Mouse (Mus musculus): ENCODE measurements at regions not wholly inside any gene's neighbourhood (a gene's known extent, or its start where the extent isn't known, plus 50 kb on each side); places are given as distances from the start of the nearest gene placed in this dataset.

GRCm38 (mm10) chr12:26244701-26245100 is 170.4 kb downstream of the Rnf144a start:
- no peak for DNase-seq (ENCODE audit: low read depth, low spot score)

DNA sequence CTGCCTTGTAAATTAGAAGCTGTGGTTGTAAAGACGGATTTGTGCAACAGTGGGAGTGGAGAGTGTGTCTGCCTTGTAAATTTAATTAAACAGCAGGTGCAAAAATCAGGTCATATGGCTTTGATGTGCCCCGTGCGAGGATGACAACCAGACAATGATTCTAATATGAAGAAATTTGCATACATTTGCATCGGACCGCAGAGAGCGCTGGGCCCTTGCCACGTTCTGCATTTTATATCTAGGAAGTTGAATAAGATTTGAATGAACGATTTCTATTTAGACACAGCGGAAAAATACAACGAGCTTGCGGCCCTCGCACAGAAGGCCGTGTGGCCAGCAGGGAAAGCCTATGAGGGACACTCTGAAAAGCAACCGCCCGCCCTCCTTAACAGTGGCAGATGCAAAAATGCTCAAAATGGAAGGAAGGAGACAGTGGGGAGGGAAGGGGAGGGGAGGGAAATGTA is 187.5 kb downstream of the Rnf144a start:
- no peak for DNase-seq (ENCODE audit: low read depth, low spot score)

GRCm38 (mm10) chr12:26226363-26226762 is 188.7 kb downstream of the Rnf144a start:
- DNase-seq (ENCODE audit: low read depth, low spot score): peak; percentile 12

DNA sequence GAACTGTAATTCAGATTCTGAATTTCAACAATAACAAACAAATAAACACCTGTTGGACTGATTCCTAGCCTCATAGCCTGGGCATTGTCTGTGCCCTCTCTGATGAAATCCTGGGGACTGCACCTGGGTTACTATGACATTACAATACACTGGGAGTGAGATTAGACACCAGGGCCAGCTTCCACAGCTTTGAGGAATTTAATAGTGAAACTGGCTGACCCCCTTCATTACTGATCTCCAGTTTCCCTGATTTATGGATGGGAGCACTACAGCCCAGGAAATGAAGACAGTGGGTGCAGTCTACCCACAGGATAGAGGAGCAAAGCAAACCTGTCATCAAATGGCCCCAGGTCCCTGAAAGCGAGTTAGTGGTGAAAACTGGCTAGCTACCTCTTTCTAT is 202.6 kb downstream of the Rnf144a start:
- no peak for DNase-seq (ENCODE audit: low read depth, low spot score)

GRCm38 (mm10) chr12:26211423-26211822 is 203.6 kb downstream of the Rnf144a start:
- no peak for DNase-seq (ENCODE audit: low read depth, low spot score)

DNA sequence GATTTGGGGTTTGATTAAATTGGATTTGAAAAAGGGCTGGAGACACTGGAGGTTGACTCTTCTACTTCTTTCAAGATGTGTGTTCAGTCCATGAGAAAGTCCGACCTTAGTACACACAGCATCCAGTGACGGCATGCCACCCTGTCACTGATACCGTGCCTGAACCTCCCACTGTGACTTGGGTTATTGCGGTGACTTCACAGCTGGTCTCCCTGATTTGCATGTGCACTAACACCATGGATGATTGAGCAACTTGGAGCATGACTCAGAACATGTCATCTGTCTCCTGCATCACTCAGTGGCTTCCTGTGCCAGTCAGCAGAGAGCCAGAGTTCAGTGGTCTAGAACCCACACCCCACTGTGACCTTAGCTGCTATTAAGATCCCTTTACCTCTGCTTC is 208.3 kb downstream of the Rnf144a start:
- no peak for DNase-seq (ENCODE audit: low read depth, low spot score)

- no peak for DNase-seq (ENCODE audit: low read depth, low spot score)
Measured at GRCm38 (mm10) chr12:26206036-26206435, 209.0 kb downstream of the Rnf144a start.

DNA sequence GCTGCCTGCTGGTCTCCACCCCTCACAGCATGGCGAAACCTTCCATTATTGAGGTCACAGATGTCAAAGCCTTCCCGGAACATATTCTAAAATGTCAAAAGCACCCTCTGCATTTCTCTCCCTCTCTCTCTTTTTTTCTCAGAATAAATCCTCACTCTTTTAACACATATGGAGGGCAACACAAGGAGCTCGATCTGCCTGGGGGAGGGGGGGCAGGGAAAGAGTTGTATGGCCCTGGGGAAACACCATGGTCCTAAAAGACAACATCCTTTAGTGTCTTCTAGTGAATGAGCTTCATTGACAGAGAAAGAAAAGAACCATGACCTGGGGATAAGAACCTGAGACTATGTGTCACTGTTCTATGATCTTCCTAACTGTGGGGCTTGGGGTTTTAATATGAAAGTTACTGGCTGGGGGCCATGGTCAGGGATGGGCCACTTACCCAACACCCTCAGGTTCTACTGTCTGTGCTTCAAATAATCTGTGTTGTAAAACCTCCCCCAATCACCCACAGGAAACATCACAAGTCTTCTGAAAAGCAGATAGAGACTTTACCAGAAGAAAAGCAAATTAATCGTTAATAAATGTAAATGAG is 223.0 kb downstream of the Rnf144a start:
- no peak for DNase-seq (ENCODE audit: low read depth, low spot score)

DNA sequence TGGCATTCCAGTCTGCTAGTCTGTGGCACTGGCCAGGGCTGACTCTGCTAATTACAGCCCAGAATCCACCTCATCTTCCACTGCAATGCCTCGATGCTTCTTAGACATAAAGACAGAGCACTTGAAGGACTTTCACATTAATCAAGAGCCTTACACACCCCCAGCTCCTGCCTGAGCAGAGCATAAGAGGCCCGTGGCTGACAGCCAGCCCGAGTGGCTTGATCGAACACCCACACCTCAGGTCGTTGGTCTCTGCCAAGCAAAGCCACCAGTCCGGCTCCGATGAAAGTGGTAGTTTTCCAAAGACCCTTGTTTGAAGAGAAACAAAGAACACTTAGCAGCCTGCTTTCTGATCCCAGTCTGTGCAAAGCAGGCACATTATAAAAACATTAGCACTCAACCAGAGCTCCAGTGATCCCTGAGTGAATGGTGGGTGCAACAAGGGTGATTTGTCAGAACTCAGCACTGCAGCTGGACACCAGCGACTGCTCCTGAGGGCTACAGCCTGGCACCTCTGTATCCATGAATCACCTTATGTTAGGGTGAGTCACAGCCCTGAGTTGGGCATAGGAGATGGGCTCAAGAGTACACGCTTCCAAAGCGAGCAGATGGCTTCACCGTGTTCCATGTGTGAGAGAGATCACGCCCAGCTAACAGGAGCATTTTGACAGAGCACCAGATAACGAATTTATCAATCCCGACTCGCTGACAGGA is 223.6 kb downstream of the Rnf144a start:
- DNase-seq (ENCODE audit: low read depth, low spot score): no peak

- DNase-seq (ENCODE audit: low read depth, low spot score): no peak
Measured at GRCm38 (mm10) chr12:26188996-26189395, 226.1 kb downstream of the Rnf144a start.

DNA sequence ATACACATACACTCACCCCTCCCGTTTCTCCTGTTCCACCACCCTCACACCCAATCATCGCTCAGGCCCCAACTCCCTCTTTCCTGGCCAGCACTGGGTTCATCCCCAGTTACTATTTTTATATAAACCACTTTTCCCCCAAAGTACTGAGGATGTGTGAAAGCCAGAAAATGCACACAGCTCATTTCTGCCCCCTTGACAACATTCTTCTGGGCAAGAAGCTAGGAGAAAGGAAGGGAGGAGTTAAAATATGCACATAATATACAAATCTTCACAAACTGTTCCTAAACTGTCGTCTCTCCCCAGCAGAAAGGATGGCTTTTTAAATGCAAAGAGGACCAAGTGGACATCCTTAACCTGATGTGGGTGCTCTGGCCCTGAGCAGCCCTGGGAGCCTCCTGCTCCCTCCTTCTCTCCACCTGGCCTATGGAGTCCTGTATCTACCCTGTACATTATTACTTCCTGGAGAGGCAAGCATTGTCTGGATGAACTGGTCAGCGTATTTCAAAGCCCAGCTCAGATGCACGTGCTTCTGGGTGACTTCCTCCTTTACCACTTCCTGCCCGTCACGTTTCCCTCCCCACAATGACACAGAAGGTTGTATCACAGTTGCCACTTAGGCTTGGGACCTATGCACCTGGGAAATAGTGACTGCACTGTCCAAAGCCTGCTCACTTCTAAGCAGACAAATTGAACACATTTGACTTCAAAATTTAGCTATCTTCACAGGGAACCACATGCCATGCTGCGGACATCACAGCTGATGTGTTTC is 227.8 kb downstream of the Rnf144a start:
- no peak for DNase-seq (ENCODE audit: low read depth, low spot score)

DNA sequence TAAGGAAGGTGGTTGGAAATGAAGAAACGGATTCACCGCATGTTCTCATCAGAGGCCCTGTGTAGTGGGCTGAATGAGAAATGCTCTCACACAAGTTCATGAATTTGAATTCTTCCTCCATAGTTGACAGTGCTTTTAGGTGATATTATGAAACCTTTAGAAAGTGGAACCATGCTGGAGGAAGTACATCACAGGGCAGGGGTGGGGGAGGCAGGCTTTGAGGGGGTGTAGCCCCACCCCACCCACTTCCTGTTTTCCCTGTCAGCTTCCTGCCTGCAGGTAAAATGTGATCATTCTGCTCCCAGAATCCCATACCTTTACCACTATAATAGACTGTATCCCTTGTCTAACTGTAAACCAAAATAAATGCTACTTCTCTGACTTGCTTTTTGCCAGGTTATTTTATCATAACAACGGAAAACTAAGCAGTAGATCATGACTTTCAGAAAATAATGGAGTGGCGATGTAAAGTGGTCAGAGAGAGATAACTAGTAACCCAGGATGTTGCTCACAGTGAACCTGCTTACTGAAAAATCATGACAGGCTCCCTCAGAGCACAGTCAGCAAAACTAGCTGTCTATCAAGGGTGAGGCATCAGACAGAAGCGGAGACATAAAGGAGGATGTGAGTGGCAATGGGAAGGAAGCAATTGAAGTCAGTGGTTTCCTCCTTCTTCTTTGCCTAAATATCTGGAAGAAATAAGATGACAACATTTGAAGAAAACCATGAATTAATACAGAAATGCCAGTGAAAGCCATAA is 230.2 kb downstream of the Rnf144a start:
- DNase-seq (ENCODE audit: low read depth, low spot score): no peak

GRCm38 (mm10) chr12:26183021-26183420 is 232.0 kb downstream of the Rnf144a start:
- no peak for DNase-seq (ENCODE audit: low read depth, low spot score)

DNA sequence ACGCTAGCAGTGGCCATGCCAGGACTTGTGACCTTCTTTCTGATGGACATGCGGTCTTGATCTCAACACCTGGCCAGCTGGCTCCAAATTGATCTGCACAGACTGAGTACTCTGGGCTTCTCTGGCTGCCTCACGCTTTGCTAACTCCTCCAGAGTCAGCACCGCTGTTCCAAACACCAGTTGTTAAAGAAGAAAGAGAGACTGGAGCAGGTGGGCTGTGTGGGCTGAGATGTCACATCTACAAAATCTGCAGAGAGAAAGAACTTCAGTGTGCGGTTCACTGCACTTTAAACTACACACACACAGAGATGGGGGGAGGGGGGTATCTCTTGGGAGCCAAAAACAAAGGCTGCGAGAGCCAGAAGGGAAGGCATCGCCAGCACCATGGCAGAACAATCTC is 234.2 kb downstream of the Rnf144a start:
- no peak for DNase-seq (ENCODE audit: low read depth, low spot score)

GRCm38 (mm10) chr12:26176231-26176662 is 238.8 kb downstream of the Rnf144a start:
- no peak for DNase-seq (ENCODE audit: low read depth, low spot score)

DNA sequence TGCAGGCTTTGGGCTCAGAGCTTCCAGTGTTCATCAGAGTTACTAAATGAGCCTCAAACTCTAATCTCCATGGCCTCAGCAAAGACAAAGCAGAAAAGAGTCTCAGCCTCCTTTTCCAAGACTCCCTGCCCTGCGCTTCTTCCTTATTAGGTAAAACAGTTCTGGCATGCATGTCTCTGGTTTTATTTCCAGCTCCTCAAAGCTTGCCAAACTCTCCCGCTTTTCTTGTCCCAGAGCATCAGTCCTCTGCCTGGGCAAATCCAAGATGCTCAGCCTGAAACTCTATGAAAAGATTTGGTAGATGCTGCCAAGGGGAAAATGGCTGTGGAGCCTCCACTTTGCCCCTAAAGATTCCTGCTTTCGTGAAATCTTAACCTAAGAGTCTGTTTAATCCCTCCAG is 251.6 kb downstream of the Rnf144a start:
- DNase-seq (ENCODE audit: low read depth, low spot score): no peak

- DNase-seq (ENCODE audit: low read depth, low spot score): no peak
Measured at GRCm38 (mm10) chr12:26160861-26161615, 254.0 kb downstream of the Rnf144a start.

DNA sequence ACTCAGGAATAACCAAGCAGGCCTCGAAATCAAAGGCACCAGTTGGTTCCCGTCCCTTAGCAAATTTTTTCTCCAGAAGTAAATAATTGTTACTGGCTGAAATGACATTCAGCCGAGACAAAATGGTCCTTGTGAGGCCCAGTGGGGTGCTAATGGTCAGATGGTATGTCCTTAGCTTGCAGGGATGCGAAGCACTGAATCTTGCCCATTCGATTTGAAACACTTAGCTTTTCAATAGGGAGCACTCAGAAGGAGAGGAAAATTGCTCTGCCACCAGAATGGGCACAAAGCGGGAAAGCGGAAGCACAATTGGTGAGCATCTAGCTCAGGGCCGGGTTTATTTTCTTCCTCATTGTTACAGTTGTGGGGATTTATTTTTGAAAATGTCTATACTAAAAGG is 262.1 kb downstream of the Rnf144a start:
- DNase-seq (ENCODE audit: low read depth, low spot score): no peak

GRCm38 (mm10) chr12:26146336-26146735 is 268.7 kb downstream of the Rnf144a start:
- DNase-seq (ENCODE audit: low read depth, low spot score): no peak

- DNase-seq (ENCODE audit: low read depth, low spot score): no peak
Measured at GRCm38 (mm10) chr12:26145085-26145714, 269.9 kb downstream of the Rnf144a start.

- DNase-seq (ENCODE audit: low read depth, low spot score): no peak
Measured at GRCm38 (mm10) chr12:26144616-26145015, 270.4 kb downstream of the Rnf144a start.

Measured in ES-CJ7 (cell line).